Mouse (Mus musculus): ENCODE results near the gene Hoxa7. TPM values are rescaled to one million over a fixed set of nuclear protein-coding genes. Genes with fewer than 3 reads are reported as not detected.

Hoxa7 gene
- polyA plus RNA-seq (2015; fragmentation: Nextera tagmentation; extraction: Ambion mirVana): 7.4 and 14.9 TPM in 2 replicates

GRCm38 (mm10) chr6:52221337-52221992 is at the start of gene Hoxa7:
Gene Hoxa7, minus strand, starts transcription at chr6:52221854.
- Histone ChIP-seq H3K9me3 (no peaks in the 10 kb centered on the region), H3K36me3 (no peaks in the 10 kb centered on the region), H3K27me3 (peaks cover 100% of the 10 kb centered on the region), H3K27ac (peak within 1 kb of the TSS; percentile 30; the same call in 1 of the 2 replicates), H3K9ac (peak within 1 kb of the TSS; percentile 66), H3K4me2 (peak within 1 kb of the TSS; percentile 76), H3K4me3 (peak within 1 kb of the TSS; percentile 49), H3K4me1 (replicated peaks) (peaks cover 18% of the 10 kb centered on the region)
- under 1% methylated on average over 46 of the region's 46 CpGs for WGBS
- ATAC-seq (ENCODE audit: low FRiP score): peak; percentile 40

- H3K9me3 ChIP-seq: no peaks in the 10 kb centered on the region
- no peak overlapping the region for H3K4me2 ChIP-seq
- ATAC-seq (ENCODE audit: low FRiP score): no peak; the same call in 1 of the 2 replicates
- H3K4me3 ChIP-seq: no peak overlapping the region
- H3K27ac ChIP-seq: no peak overlapping the region
- H3K4me1 ChIP-seq (replicated peaks): no peaks in the 10 kb centered on the region
- 5% methylated on average over 23 of the region's 23 CpGs for WGBS
- no peaks in the 10 kb centered on the region for H3K36me3 ChIP-seq
- peaks cover 97% of the 10 kb centered on the region for H3K27me3 ChIP-seq
- no peak overlapping the region for H3K9ac ChIP-seq
Measured at GRCm38 (mm10) chr6:52270494-52271480, 49.1 kb upstream of the Hoxa7 start.

DNA sequence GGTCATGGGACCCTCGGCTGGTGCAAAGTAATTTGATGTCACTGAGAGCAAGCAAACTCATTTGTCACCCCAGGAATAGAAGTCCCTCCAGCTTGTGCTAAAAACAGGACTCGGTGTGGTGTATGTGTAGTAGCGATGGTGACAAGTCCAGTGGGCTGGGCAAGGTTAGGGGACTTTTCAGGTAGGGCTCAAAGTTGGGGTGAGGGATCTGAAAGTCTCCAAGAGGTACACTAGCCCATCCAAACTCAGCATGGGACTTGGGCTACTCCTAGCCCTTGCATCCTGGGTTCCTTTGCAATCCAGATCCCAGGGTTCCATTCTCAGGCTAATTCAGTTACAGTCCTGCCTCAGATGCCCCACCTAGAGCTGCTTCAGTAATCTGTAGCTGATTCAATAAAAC is 47.1 kb upstream of the Hoxa7 start:
- Histone ChIP-seq H3K4me2 (no peak overlapping the region), H3K9me3 (no peaks in the 10 kb centered on the region), H3K36me3 (no peaks in the 10 kb centered on the region), H3K4me1 (replicated peaks) (no peaks in the 10 kb centered on the region), H3K27me3 (peaks cover 97% of the 10 kb centered on the region), H3K27ac (no peak overlapping the region), H3K4me3 (no peak overlapping the region), H3K9ac (no peak overlapping the region)
- WGBS: 2% methylated on average over 3 of the region's 3 CpGs
- ATAC-seq (ENCODE audit: low FRiP score): no peak

DNA sequence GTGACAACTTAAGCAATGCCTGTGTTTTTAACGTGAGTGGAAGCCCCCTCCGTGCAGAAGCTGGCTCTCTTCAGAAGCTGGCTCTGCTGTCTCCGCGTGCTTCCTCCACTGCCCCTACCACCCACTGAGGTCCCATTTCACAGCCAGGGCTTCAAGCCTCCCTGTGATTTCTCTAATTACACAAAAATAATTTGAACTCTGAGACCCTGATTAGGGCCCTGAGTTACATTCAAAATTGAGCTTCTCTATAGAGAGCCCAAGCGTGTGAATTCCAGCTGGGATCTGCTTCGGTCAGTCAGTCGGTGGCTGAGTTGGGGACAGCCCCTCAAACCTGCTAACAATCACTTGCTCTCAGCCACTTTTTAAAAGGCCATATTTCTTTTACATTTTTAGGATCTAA is 46.7 kb upstream of the Hoxa7 start:
- Histone ChIP-seq H3K36me3 (no peaks in the 10 kb centered on the region), H3K9ac (no peak overlapping the region), H3K4me3 (no peak overlapping the region), H3K27me3 (peaks cover 97% of the 10 kb centered on the region), H3K4me1 (replicated peaks) (no peaks in the 10 kb centered on the region), H3K9me3 (no peaks in the 10 kb centered on the region), H3K27ac (no peak overlapping the region), H3K4me2 (no peak overlapping the region)
- ATAC-seq (ENCODE audit: low FRiP score): no peak
- WGBS: under 1% methylated on average over 7 of the region's 7 CpGs

DNA sequence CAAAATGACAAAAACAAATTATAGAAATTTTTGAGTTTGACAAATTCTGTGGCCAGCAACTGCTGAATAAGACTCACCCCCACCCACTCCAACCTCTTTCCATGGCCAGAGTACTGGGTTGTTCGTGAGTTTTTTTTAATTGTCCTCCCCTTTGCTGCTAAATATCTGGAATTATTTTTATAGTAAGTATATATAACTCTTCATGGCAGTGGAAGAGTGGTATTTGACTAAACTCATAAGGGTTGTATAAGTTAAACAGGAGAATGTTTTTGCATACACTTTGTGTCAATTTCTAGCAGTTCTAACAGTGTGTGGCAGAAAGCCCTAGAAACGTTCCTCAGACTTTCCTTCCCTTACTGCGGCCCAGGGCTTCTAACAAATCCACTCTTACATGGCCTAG is 46.0 kb upstream of the Hoxa7 start:
- no peaks in the 10 kb centered on the region for H3K36me3 ChIP-seq
- H3K4me2 ChIP-seq: no peak overlapping the region
- no peaks in the 10 kb centered on the region for H3K4me1 ChIP-seq (replicated peaks)
- H3K4me3 ChIP-seq: no peak overlapping the region
- no peaks in the 10 kb centered on the region for H3K9me3 ChIP-seq
- peaks cover 97% of the 10 kb centered on the region for H3K27me3 ChIP-seq
- WGBS: 5% methylated on average over 3 of the region's 3 CpGs
- no peak overlapping the region for H3K9ac ChIP-seq
- ATAC-seq (ENCODE audit: low FRiP score): no peak
- H3K27ac ChIP-seq: no peak overlapping the region

GRCm38 (mm10) chr6:52267221-52267620 is 45.6 kb upstream of the Hoxa7 start:
- whole genome bisulfite sequencing: 15% methylated on average over 5 of the region's 5 CpGs
- Histone ChIP-seq H3K4me1 (replicated peaks) (no peaks in the 10 kb centered on the region), H3K36me3 (no peaks in the 10 kb centered on the region), H3K4me2 (no peak overlapping the region), H3K27me3 (peaks cover 97% of the 10 kb centered on the region), H3K9ac (no peak overlapping the region), H3K9me3 (no peaks in the 10 kb centered on the region), H3K4me3 (no peak overlapping the region), H3K27ac (no peak overlapping the region)
- ATAC-seq (ENCODE audit: low FRiP score): no peak

DNA sequence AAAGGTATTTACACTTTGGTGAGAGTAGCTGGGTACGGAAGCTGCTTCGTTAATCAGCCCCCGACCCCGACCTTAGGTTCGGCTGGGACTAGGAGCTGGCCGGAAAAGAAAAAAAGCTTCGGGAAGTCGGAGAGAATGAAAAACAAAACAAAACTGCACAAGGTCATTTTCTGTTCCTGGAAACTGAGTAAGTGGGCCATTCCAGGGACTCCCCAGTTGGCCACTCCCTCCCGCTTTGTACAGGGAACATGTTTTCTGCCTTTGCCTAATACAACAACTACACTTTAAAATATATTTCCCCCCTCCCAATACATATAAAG is 45.0 kb upstream of the Hoxa7 start:
- Histone ChIP-seq H3K27ac (no peak overlapping the region), H3K9me3 (no peaks in the 10 kb centered on the region), H3K4me2 (no peak overlapping the region), H3K4me1 (replicated peaks) (no peaks in the 10 kb centered on the region), H3K36me3 (no peaks in the 10 kb centered on the region), H3K4me3 (no peak overlapping the region), H3K27me3 (peaks cover 98% of the 10 kb centered on the region), H3K9ac (no peak overlapping the region)
- WGBS: 3% methylated on average over 9 of the region's 9 CpGs
- no peak for ATAC-seq (ENCODE audit: low FRiP score)

- H3K4me3 ChIP-seq: no peak overlapping the region
- peaks cover 98% of the 10 kb centered on the region for H3K27me3 ChIP-seq
- no peaks in the 10 kb centered on the region for H3K36me3 ChIP-seq
- H3K4me1 ChIP-seq (replicated peaks): no peaks in the 10 kb centered on the region
- no peak for ATAC-seq (ENCODE audit: low FRiP score)
- H3K9me3 ChIP-seq: no peaks in the 10 kb centered on the region
- 1% methylated on average over 19 of the region's 19 CpGs for WGBS
- no peak overlapping the region for H3K27ac ChIP-seq
- no peak overlapping the region for H3K4me2 ChIP-seq
- no peak overlapping the region for H3K9ac ChIP-seq
Measured at GRCm38 (mm10) chr6:52265913-52266665, 44.4 kb upstream of the Hoxa7 start.

GRCm38 (mm10) chr6:52265306-52265912 is 43.8 kb upstream of the Hoxa7 start:
- no peak overlapping the region for H3K4me3 ChIP-seq
- no peaks in the 10 kb centered on the region for H3K36me3 ChIP-seq
- no peak overlapping the region for H3K9ac ChIP-seq
- H3K27me3 ChIP-seq: peaks cover 98% of the 10 kb centered on the region
- H3K27ac ChIP-seq: no peak overlapping the region
- no peak for ATAC-seq (ENCODE audit: low FRiP score)
- peaks cover 3% of the 10 kb centered on the region; the same call in 1 of the 2 replicates for H3K4me1 ChIP-seq (replicated peaks)
- H3K4me2 ChIP-seq: no peak overlapping the region
- 1% methylated on average over 18 of the region's 18 CpGs for WGBS
- H3K9me3 ChIP-seq: no peaks in the 10 kb centered on the region

DNA sequence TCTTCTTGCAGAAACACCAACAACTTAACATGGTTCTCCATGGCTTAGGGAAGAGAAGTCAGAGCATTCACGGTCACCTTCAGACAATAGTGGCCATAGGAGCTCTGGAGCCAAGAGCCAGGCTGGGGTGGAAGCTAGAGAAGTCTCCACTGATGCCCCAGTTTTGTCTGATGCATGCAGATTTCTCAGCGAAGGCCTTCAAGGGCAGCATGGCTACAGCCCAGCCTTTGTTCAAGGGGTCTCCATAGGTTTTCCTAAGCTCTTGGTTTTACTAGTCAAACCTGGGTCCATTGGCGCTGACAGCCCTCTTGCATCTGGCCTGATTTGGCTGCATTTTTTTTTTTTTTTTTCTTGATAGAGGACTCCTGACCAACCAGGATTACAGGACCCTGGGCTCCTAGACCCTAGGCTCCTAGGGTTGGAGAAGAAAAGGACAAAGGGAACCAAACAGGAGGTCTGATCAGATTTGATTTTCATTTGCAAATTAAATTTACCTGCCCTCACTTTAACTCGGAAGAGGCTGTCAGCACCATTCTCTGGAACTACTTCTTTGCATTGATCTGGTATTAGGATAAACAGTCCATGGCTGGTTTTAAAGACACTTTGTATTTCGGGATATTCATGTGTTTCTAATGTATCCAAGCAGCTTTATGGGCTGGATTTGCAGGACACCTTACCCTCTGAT is 42.6 kb upstream of the Hoxa7 start:
- H3K4me2 ChIP-seq: no peak overlapping the region
- no peak overlapping the region for H3K27ac ChIP-seq
- H3K9ac ChIP-seq: no peak overlapping the region
- no peak overlapping the region for H3K4me3 ChIP-seq
- 4% methylated on average over 5 of the region's 5 CpGs for WGBS
- ATAC-seq (ENCODE audit: low FRiP score): no peak
- H3K27me3 ChIP-seq: peaks cover 98% of the 10 kb centered on the region
- peaks cover 3% of the 10 kb centered on the region for H3K4me1 ChIP-seq (replicated peaks)
- H3K9me3 ChIP-seq: no peaks in the 10 kb centered on the region
- no peaks in the 10 kb centered on the region for H3K36me3 ChIP-seq

DNA sequence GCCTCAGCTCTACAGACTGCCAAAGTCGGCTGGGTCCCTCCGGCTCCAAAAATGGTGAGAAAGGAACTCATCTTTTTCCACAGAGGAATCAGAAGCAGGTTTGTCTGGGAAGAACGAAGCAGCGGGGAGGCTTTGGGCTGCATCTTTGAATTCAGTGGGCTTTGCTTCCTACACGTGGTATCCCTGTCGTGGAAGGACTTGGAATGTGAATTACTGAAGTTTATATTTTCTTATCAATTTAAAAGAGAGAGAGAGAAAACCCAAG is 41.6 kb upstream of the Hoxa7 start:
- Histone ChIP-seq H3K4me2 (no peak overlapping the region), H3K27ac (no peak overlapping the region), H3K9me3 (no peaks in the 10 kb centered on the region), H3K4me1 (replicated peaks) (peaks cover 3% of the 10 kb centered on the region), H3K9ac (no peak overlapping the region), H3K4me3 (no peak overlapping the region), H3K36me3 (no peaks in the 10 kb centered on the region), H3K27me3 (peaks cover 98% of the 10 kb centered on the region)
- no peak for ATAC-seq (ENCODE audit: low FRiP score)
- 3% methylated on average over 6 of the region's 6 CpGs for WGBS
